Mouse (Mus musculus) neural tube, embryonic 10.5 days (tissue): ENCODE data around the gene Ltk.
A peak's percentile ranks its signal among the peaks of the same experiment; 100 is the strongest.
"Not testable (repeated sequence)": the region's sequence is repeated elsewhere in the genome, so short reads cannot be mapped to it uniquely, and the experiment has no call there.

Source experiments
- DNase-seq: peaks from one replicate; pipeline ENCODE4 v3.0.0-alpha.2; 2017; ENCODE audit warnings: low spot score; ENCODE audit errors: extremely low spot score

Gene Ltk

DNA sequence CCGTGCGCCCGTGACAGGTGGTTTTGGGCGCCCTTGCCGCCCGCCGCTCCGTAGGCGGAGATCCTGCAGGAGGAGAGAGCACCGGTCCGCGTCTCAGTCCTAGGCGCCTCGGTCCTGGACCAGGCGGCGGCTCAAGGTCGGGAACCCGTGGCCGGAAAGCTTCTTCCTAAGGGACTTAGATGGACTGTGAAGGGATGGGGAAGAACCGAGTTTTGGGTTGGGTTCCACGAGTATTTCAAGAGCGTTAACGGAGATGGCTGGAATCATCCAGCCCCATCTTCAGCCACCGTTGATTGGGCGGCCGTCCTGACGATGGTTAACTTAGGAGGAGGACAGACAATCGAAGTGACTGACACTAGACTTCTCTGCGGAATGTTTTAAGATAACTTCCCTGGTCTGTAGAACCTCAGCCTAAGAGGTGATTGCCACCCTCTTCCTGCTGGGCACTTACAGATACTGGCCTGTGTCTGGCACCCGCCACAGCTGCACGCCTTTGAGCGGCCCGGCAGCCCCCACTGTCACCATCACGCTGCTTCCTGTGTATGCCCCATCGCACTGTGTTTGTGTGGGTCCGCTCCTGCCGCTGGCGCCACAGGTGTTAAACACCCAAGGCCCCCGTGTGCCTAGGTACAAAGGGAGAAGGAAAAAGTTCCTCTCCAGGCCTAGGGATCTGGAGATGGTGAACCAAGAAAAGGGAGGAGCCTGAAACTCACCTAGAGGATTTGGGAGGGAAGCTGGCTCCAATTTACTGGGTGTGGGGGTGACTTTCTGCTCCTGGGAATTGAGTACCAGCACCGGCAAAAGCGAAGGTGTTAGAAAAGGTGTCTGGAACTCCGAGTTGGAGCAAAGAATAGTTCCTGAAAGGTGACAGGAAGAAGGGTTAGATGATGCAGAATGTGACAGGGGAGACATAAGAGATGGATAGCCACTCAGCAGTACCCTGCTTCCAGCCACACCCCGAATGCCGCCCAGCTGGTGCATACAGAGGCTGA, 1.1 kb downstream of the Ltk start:
- peak; percentile 59 for DNase-seq

GRCm38 (mm10) chr2:119758101-119758843, 2.0 kb downstream of the Ltk start:
- DNase-seq: peak; percentile 65

- DNase-seq: no peak
Observed at GRCm38 (mm10) chr2:119757601-119758100, 2.6 kb downstream of the Ltk start.

DNA sequence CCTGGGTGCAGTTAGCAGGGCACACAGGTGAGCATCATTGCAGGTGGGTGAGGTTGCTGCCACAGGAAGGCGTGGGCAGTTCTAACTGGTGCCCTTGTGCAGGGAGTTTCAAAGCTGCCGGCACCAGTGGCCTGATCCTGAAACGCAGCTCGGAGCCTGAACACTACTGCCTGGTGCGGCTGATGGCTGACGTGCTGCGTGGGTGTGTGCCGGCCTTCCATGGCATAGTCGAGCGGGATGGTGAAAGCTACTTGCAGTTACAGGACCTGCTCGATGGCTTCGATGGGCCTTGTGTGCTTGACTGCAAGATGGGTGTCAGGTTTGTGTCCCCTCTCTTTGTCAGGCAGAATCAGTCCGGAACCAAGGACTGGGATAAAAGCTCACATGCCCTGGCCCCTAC, 11.0 kb downstream of the Ltk start:
- DNase-seq: no peak

- no peak for DNase-seq
Observed at GRCm38 (mm10) chr2:119747554-119747953, 12.7 kb downstream of the Ltk start.

- DNase-seq: no peak
Observed at GRCm38 (mm10) chr2:119745281-119745680, 14.9 kb downstream of the Ltk start.

GRCm38 (mm10) chr2:119744163-119745111, 15.8 kb downstream of the Ltk start:
- DNase-seq: peak; percentile 65

GRCm38 (mm10) chr2:119743808-119744162, 16.4 kb downstream of the Ltk start:
- no peak for DNase-seq

DNA sequence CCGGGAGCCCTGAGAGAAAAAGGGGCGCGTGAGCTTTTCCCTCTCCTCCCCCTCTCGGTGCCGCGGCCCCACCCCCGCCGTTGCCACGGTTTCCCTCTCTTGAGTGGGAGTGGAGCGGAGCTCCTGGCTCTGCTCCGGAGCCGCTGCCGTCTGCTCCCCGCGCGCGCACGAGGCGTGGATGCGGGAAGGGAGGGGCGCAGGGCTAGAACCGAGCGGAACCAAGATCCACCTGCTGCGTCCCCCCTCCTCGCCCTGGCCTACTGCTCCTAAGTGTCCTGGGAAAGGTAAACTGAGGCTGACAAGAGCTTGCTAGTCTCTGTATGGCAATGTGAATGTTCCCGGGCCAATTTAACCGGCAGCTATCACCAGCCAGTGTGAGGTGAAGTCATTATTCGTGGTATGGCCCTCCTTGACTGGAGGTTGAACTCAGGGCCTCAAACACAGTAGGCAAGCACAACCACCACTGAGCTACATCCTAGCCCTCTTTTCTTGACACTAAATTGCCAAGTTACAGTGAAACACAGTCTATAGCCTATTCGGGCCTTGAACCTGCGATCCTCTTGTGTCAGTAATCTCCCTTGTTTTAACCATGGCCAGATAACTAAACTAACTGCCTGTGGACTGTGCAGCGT, 16.9 kb downstream of the Ltk start:
- DNase-seq: peak; percentile 36

DNA sequence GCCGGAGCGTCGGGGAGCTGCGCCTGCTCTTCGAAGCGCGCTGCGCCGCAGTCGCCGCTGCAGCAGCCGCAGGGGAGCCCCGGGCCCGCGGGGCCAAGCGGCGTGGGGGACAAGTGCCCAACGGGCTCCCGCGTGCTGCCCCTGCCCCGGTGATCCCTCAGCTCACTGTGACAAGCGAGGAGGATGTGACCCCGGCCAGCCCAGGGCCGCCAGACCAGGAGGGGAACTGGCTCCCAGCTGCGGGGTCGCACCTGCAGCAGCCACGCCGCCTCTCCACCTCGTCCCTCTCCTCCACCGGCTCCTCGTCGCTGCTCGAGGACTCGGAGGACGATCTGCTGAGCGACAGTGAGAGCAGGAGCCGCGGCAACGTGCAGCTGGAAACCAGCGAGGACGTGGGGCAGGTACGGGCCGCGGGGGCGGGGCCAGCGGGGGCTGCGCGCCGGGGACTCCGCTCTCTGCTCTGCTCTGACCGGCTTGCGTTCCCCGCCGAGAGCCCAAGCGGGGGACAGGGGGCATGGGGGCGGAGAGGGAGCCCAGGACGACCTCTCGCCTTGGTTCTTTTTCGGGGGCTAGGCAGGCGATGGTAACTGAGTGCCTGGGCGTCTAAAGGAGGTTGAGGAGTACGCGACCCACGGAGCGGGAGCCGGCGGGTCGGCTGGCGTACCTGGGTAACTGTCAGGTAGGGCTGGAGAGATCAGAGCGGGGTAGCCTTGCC, 17.6 kb downstream of the Ltk start:
- peak; percentile 74 for DNase-seq

DNA sequence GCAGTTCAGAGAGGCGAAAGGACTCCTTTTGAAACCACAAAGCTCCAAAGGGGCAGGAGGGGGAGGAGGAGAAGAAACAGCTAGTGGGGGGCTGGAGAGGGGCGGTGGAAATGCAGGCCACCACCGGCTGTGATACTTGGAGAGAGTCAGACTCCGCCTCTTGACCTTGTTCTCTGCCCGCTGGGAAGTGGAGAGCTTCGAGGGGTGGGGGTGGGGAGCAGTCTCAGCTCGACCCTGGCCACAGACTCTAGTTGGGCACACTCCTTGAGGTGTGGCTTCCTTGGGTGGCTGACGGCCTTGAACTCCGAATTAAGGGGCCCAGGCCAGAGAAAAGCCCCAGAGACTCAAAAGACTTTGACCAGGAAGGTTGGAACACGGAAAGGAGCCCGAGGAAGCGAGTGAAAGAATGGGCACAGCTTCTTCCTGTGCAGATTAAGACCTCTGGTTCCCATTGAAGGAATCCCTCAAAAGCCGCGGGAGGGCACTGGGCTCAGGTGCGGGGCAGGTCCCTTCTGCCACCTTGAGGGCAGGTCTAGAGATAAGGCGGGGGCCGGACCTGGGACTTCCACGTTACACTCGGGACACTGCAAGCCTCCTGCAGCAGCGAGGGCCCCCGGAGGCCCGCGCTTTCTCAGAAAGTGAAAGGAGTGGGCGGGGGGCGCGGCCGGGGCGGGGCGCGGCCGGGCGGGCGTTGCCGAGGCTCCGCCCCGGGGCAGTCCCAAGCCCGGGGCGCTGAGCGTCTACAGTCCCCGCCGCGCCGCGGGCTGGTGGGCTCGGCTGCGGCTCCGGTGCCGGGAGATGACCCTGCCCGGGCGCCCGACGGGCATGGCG, 18.4 kb downstream of the Ltk start, which contains the start of gene Itpka:
Gene Itpka, plus strand, starts transcription at position 757 of the 831 bp plus-strand sequence.
- DNase-seq: peak; percentile 83

DNA sequence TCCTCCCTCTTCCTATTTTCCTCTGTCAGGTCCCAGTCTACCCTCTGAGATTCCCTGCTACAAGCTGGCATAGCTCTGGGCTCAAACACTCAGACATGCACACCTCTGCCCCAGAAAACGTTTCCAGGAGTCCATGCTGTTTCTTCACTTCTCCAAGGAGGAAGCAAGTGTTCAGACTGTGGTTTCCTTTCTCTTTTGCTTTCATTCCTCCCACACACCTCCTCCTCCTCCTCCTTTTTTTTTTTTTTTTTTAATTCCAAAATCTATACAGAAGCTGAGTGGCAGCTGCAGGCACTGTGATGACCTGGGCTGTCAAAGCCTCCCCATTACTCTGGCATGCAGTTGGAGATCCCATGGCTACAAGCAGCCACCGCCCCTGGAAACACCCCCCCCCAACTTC, 19.7 kb downstream of the Ltk start:
- no peak for DNase-seq

GRCm38 (mm10) chr2:119737124-119737523, 23.1 kb downstream of the Ltk start:
- no peak for DNase-seq

DNA sequence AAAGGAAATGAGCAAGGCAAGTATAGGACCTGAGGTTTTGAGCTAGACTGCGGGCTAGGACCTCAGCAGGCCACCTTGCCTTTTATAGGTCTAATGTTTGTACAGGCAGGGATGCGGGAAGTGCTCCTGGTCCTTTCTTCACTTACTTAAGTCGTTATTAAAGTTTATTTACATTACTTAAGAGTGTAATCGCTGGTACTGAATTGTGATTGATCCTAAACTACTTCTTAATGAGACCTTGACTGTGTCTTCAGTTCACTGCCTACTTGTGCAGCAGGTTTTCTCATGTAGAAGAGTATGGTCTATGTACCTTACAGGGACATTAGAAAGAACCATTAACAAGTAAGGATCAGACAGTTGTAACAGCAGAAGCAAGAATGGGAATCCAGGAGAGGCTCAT, 29.5 kb downstream of the Ltk start:
- no peak for DNase-seq

- no peak for DNase-seq
Observed at GRCm38 (mm10) chr2:119727762-119728416, 32.3 kb downstream of the Ltk start.

DNA sequence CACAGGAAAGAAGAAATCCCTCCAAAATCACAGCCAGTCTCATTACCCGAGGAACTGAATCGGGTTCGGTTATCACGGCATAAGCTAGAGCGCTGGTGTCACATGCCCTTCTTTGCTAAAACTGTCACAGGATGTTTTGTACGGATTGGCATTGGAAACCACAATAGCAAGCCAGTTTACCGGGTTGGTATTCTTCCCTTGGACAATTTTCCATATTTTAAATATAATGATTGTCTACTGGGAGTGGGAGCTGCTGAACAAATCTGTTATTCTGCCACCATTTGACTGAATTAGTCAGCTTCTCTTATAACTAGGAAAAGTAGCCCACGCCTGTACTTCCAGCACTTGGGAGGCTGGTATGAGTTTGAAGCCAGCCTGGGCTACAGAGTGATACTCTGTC, 39.2 kb downstream of the Ltk start:
- DNase-seq: no peak

GRCm38 (mm10) chr2:119715868-119716267, 44.4 kb downstream of the Ltk start:
- not testable (repeated sequence) for DNase-seq

- DNase-seq: no peak
Observed at GRCm38 (mm10) chr2:119710011-119710410, 50.2 kb downstream of the Ltk start.
